Mouse (Mus musculus): ENCODE results near the gene Mpv17l.
A peak's percentile ranks its signal among the peaks of the same experiment; 100 is the strongest.
"Not testable (repeated sequence)": the region's sequence is repeated elsewhere in the genome, so short reads cannot be mapped to it uniquely, and the experiment has no call there.

DNA sequence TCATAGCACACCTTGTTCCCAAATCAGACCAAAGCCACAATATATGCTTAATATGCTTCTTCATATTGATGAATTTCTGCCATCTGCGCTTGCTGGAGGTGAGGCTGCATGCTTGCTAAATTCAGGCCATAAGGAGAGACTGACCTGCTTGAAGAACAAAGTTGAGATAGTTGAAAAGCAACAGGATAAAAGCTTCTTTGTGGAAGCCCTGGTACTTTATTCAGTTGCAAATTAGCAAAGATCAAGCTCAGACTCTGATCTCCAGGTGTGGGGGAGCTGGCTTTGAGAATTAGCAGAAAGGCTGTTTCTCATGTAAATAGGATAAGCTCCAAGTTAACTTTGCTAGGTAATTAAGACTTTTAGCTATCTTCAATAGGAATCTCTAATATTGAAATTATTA, 74.1 kb downstream of the Mpv17l start:
- TF ChIP-seq HCFC1 (IDR thresholded peaks at IDR 0.05; ENCODE audit: borderline replicate concordance, insufficient read depth, low read length) = not testable (repeated sequence)
- TF ChIP-seq CHD2 (IDR thresholded peaks at IDR 0.05; ENCODE audit: low read depth, low read length) = peak; percentile 58; the same call in 1 of the 2 replicates
